Mouse (Mus musculus): Measurements from ENCODE around the gene Mat2b.
"Not testable (repeated sequence)": the region's sequence is repeated elsewhere in the genome, so short reads cannot be mapped to it uniquely, and the experiment has no call there.

Mat2b gene

GRCm38 (mm10) chr11:40695103-40695502 is at the start of gene Mat2b:
TSS of gene Mat2b (minus strand) at chr11:40695203.
- DNase-seq (ENCODE audit: low read depth, low spot score) = no peak

DNA sequence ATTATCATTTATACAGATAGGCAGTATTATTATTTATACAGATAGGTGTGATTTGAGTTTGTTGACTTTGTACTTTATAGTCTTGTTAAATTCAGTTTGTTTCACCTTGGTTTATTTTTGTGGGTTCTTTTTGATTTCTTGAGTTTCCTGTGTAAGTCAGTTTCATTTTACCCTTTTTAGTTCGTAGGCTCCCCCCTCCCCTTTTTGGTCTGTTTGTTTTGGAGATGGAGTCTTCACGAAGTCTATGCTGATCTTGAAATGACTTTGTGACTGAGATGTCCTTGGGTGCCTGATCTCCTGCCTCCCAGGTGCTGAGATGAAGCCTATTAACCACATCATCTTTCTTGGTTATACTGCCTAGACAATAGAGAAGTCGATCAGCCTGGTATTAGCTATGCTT is 49.3 kb upstream of the Mat2b start:
- DNase-seq (ENCODE audit: low read depth, low spot score) = no peak

- DNase-seq (ENCODE audit: low read depth, low spot score) = no peak
Measured at GRCm38 (mm10) chr11:40741605-40742262, 46.7 kb upstream of the Mat2b start.

GRCm38 (mm10) chr11:40737369-40737768 is 42.4 kb upstream of the Mat2b start:
- DNase-seq (ENCODE audit: low read depth, low spot score) = no peak

DNA sequence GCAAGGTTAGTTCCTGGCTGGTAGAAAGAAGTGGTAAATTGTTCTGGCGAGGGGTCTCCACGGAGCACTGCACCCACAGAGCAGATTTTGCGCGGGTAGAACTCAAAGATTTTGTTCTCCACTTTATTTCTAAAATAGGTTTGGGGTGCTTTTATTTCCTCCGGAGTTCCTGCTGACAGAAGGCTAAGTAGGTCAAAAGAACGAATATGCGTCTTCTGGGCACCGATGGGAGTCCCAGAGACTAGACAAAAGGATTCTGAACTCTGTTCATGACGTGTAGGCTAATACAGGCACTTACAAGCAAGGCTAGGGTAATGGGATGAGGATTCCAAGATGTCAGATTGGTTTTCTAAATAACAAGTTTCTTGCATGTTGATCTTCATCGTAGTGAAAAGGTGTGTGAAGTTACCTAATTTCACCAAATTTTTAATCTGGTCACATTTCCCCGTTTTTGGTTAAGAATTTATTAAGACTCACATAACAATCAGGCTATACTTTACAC is 39.3 kb upstream of the Mat2b start:
- DNase-seq (ENCODE audit: low read depth, low spot score) = no peak

DNA sequence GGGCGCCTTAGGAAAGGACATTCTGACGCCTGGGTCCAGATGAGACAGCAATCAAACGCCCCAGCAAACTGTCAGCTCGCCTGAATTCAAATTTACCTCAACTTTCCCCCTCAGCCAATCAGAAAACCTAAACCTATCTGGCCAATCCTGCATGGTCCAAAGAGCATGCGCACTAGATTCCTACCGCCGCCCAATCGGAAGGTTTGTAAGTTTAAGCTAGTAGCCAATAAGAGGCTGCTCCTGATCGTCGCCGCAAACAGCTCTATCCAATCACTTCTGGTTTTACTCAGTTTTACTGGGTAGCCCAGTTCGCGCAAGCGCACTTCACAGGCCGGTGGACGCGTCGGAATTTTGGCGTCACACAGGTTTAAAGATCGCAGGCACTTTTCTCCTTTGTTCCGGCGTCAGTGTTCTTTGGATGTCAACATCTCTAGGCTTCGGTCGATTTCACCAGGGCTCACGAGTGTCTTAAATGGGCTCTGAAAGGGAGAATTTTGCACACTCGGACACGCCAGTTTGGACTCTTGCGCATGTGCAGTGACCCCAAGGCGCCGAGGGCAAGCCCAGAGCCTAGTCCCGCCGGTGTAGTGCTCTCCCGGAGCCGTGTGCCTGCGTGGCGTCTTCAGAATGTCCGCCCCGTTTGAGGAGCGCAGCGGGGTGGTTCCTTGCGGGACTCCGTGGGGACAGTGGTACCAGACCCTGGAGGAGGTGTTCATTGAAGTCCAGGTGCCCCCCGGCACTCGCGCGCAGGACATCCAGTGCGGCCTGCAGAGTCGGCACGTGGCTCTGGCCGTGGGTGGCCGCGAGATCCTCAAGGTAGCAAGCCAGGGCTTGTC is 38.6 kb upstream of the Mat2b start, which contains the start of the genes Hmmr and Nudcd2:
Gene Hmmr (minus strand): TSS at position 84 of the 836 bp plus-strand sequence.
Gene Nudcd2 (plus strand): TSS at position 329 of the 836 bp plus-strand sequence.
- peak; percentile 96 for DNase-seq (ENCODE audit: low read depth, low spot score)

GRCm38 (mm10) chr11:40732997-40733338 is 38.0 kb upstream of the Mat2b start:
- DNase-seq (ENCODE audit: low read depth, low spot score) = no peak

DNA sequence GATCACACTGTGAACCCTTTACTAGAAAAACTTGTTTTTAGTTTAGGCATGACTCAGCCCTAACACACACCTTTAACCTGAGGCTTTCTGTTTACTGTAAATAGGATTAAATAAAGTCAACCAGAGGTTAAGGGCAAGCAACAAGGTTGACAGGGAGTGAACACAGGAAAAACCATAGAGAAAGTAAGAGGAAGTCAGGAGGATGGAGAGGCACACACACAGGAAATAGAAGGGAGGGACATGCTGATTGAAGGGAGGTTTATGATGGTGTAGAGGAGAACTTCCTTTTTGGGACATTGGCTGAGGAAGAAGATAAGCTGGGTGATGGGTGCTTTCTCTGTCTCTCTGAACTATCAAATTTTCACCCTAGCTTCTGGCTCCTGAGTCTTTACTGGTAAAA is 23.3 kb upstream of the Mat2b start:
- DNase-seq (ENCODE audit: low read depth, low spot score) = no peak

DNA sequence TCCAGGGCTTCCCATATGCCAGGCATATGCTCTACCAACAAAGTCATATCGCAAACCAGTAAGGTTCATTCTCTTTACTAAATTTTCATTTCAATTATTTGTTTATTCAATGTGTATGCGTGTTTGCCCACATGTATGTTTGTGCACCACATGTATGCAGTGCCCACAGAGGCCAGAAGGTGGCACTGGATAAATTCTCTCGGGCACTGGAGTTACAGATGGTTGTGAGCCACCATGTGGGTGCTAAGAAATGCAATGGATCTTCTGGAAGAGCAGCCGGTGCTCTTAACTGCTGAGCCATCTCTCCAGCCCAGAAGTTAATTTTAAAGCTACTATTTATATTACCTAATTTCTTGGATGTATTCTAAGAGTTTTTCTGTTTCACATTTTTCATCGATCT is 20.5 kb upstream of the Mat2b start:
- DNase-seq (ENCODE audit: low read depth, low spot score) = no peak

DNA sequence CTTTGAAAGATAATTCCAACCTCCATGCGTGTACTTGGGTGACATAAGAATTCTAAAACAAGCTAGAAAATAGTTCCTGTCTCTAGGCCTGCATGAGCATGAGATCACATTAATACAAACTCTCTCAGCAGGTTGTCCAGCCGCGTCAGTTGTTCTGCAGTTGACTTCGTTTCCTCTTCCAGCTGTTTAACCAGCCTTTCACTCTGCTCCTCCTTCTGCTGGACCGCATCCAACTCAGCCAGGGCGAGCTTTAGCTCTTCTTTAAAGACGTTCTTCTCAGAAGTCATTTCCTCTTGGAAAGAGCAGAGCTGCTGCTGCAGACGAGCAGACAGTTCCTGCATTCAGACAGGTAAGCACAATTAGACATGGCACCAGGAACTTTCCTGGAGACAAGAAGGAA is 18.9 kb upstream of the Mat2b start:
- DNase-seq (ENCODE audit: low read depth, low spot score) = no peak

DNA sequence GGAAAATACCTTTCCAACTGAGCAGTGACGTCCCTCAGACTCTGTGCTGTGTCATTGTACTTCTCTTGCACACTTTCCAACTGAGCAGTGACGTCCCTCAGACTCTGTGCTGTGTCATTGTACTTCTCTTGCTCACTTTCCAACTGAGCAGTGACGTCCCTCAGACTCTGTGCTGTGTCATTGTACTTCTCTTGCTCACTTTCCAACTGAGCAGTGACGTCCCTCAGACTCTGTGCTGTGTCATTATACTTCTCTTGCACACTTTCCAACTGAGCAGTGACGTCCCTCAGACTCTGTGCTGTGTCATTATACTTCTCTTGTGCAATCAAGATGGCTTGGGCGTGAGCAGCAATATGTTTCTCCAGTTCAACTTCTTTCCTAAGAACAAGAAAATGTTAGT is 14.9 kb upstream of the Mat2b start:
- DNase-seq (ENCODE audit: low read depth, low spot score) = not testable (repeated sequence)

GRCm38 (mm10) chr11:40694311-40695087 is 504 bp downstream of the Mat2b start:
- peak; percentile 25 for DNase-seq (ENCODE audit: low read depth, low spot score)

- peak; percentile 19 for DNase-seq (ENCODE audit: low read depth, low spot score)
Measured at GRCm38 (mm10) chr11:40693366-40693951, 1.5 kb downstream of the Mat2b start.

- peak; percentile 90 for DNase-seq (ENCODE audit: low read depth, low spot score)
Measured at GRCm38 (mm10) chr11:40692511-40693365, 2.3 kb downstream of the Mat2b start.

DNA sequence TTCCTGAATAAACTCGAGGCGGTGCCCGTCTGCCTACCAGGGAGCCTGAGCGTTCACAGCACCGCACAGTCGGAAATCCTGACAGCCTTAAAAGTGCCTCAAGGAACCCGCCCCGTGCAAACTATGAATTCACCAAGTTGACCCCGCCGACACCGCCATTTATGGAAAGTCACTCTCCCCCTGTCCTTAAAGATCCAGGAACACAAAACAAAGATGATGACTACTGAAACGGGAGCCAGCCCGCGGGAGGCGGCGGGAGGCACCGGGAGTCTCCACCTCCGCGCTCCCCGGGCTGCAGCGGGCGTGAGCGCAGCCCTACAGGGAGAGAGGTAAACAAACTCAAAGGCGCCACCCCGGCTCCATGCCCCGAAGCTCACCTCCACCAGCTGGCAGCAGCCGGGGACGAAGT is 2.9 kb downstream of the Mat2b start:
- no peak for DNase-seq (ENCODE audit: low read depth, low spot score)

DNA sequence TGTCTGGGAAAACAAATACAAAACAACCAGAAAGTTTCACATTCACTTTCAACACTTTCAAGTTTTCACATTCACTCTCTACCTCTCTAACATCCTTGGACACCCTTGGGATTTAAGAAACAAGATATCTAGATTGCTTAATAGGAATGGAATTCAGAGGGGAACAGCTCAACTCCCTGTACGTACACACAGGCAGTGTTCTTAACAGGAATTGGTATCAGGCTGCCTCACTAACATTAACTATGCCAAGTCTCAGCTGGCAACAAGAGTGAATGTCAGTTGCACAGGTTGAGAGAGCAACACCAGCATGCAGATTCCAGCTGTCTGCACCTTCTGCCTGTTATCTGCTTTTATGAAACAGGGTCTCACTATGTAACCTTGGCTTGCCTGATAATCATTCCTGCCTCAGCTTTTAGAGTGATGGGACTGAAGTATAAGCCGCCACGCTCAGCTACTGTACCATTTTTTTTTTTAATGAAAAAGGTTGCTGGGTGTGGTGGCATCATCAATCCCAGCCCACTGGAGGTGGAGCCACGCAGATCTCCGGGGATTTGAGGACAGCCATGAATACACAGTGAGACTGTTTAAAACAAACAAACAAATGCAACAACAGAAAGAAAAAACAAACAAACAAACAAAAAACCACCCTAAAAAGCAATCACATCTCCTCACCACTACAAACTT is 4.4 kb downstream of the Mat2b start:
- DNase-seq (ENCODE audit: low read depth, low spot score) = no peak

- DNase-seq (ENCODE audit: low read depth, low spot score) = no peak
Measured at GRCm38 (mm10) chr11:40683295-40683694, 11.7 kb downstream of the Mat2b start.

GRCm38 (mm10) chr11:40682456-40682855 is 12.5 kb downstream of the Mat2b start:
- no peak for DNase-seq (ENCODE audit: low read depth, low spot score)

DNA sequence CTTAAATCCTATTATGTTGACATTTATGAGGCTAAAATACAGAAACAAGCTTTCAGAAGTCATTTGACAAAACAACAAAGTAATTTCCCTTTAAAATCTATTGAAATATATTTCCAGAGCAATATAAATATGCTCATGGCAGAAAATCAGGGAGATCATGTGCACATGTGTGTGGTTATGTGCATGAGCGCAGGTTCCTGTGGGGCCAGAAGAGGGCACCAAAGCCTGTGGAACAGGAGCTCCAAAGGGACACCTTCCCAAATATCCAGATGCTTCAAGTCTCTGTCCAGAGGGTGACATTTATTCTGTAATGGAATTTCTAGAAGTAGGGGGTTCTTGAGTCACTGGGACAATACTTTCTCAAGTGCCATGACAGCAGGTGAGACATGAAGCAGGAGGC is 17.8 kb downstream of the Mat2b start:
- no peak for DNase-seq (ENCODE audit: low read depth, low spot score)
